Mouse (Mus musculus) gastrocnemius, postnatal 14 days (tissue): ENCODE results near the gene Ift172. TPM values are rescaled to one million over a fixed set of nuclear protein-coding genes. Genes with fewer than 3 reads are reported as not detected.
"Not testable (repeated sequence)": the region's sequence is repeated elsewhere in the genome, so short reads cannot be mapped to it uniquely, and the experiment has no call there.

Experiments
- DNase-seq: peaks from one replicate; pipeline ENCODE4 v3.0.0; 2021; ENCODE audit warnings: mixed read lengths
- intact Hi-C: fragments of 180-260 bp; cut with DNase I; formaldehyde crosslinking; loops from one replicate; pipeline ENCODE4 v1.15.1; 2025; ENCODE audit warnings: low total_unique reads
- total RNA-seq, 2 experiments: library from RNA; stranded (reverse); gene quantifications; 2 replicates each; pipeline ENCODE4 v1.2.3; 2021

The Ift172 gene
- total RNA-seq, 2 experiments from 2014 or later = 19.6 to 21.2 TPM

GRCm38 (mm10) chr5:31220448-31221303 lies 70.2 kb downstream of the Ift172 start, which contains the start of gene Ppm1g:
Ppm1g (minus strand) TSS chr5:31220687.
- DNase-seq = peak; percentile 98
- intact Hi-C loops = no loop called here

GRCm38 (mm10) chr5:31219911-31220447 lies 70.9 kb downstream of the Ift172 start:
- peak; percentile 47 for DNase-seq
- intact Hi-C loops = no loop called here

GRCm38 (mm10) chr5:31219474-31219873 lies 71.4 kb downstream of the Ift172 start:
- intact Hi-C loops = no loop called here

DNA sequence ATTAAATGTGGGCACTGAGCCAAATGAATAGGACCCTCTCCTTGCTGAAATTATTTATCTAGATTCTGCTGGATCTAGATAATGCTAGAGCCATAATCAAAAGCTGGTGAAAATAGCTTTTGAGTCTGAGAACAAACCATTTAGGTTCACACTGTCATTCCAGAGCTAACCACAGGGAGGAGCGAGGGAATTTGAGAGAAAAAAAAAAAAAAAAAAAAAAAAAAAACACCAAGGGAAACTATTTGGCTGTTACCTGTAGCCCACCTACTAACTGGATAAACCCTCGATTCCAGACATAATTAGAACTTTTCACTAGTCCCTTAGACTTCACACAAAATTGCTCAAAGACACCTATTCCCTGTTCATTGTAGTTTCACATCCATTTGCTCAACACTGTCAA lies 71.8 kb downstream of the Ift172 start:
- DNase-seq = no peak
- intact Hi-C loops = no loop called here

More at GRCm38 (mm10) chr5:31219474-31219873, 71.4 kb downstream of the Ift172 start:
- no peak for DNase-seq

GRCm38 (mm10) chr5:31218294-31218693 lies 72.6 kb downstream of the Ift172 start:
- no peak for DNase-seq
- intact Hi-C loops = no loop called here

GRCm38 (mm10) chr5:31216554-31216953 lies 74.4 kb downstream of the Ift172 start:
- intact Hi-C loops = not testable (repeated sequence)

GRCm38 (mm10) chr5:31204421-31204820 lies 86.5 kb downstream of the Ift172 start:
- no peak for DNase-seq
- intact Hi-C loops = no loop called here

More at GRCm38 (mm10) chr5:31216554-31216953, 74.4 kb downstream of the Ift172 start:
- not testable (repeated sequence) for DNase-seq

DNA sequence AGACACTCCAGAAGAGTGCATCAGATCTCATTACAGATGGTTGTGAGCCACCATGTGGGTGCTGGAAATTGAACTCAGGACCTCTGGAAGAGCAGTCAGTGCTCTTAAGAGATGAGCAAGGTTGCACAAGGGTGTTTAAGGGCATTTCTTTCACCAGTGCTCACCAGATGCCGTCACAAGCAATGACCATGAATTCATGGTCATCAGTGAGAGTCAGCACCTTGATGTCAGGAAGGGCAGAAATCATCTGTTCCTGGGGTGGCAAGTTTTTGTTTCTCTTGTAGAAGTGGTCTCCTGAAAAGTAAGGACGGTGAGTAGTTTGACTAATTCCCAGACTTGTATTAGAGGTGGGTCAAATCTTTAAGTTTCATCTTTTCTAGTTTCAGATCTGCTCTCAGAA lies 87.0 kb downstream of the Ift172 start:
- DNase-seq = no peak
- intact Hi-C loops = no loop called here

Other genes starting within 250 kb of the Ift172 start
- gene Atraid, start 242.8 kb downstream of the Ift172 start, total RNA-seq = 10 to 100 TPM; 56.7 to 63.5 TPM
- gene Slc5a6, start 242.2 kb downstream of the Ift172 start, total RNA-seq = 1 to 10 TPM; 2.5 to 2.8 TPM
- gene Cad, start 236.3 kb downstream of the Ift172 start, total RNA-seq = 10 to 100 TPM; 12.3 to 19.9 TPM
- not detected for gene Dnajc5g, start 184.8 kb downstream of the Ift172 start, total RNA-seq
- under 1 TPM in 1 of 2 experiments, not detected in 1; 0.10 TPM for gene Slc30a3, start 182.9 kb downstream of the Ift172 start, total RNA-seq
- 100 to 1,000 TPM; 190 to 215 TPM for gene Trim54, start 174.4 kb downstream of the Ift172 start, total RNA-seq
- gene Ucn, start 152.3 kb downstream of the Ift172 start, total RNA-seq = not detected
- 10 to 100 TPM; 33.9 to 37.3 TPM for gene Mpv17, start 136.9 kb downstream of the Ift172 start, total RNA-seq
- under 1 TPM; 0.25 to 0.60 TPM for gene Gm29609, start 111.2 kb downstream of the Ift172 start, total RNA-seq
- gene Gtf3c2, start 111.0 kb downstream of the Ift172 start, total RNA-seq = 10 to 100 TPM; 23.2 to 28.6 TPM
- gene Snx17, start 97.9 kb downstream of the Ift172 start, total RNA-seq = 10 to 100 TPM; 42.4 to 42.7 TPM
- 10 to 100 TPM; 44.4 to 48.7 TPM for gene Eif2b4, start 97.7 kb downstream of the Ift172 start, total RNA-seq
- gene Zfp513, start 88.8 kb downstream of the Ift172 start, total RNA-seq = 1 to 10 TPM; 7.1 TPM
- gene Ppm1g, start 70.4 kb downstream of the Ift172 start, total RNA-seq = 10 to 100 TPM; 38.0 to 39.8 TPM
- gene Nrbp1, start 50.3 kb downstream of the Ift172 start, total RNA-seq = 10 to 100 TPM; 61.1 to 63.4 TPM
- not detected for gene Gm9970, start 49.9 kb downstream of the Ift172 start, total RNA-seq
- 1 to 10 TPM in 1 of 2 experiments, under 1 TPM in 1; 0.47 to 1.9 TPM for gene Krtcap3, start 39.4 kb downstream of the Ift172 start, total RNA-seq
- 1 to 10 TPM; 3.5 to 4.9 TPM for gene Fndc4, start 5.0 kb upstream of the Ift172 start, total RNA-seq
- not detected for gene Gckr, start 6.3 kb upstream of the Ift172 start, total RNA-seq
- gene Zfp512, start 161.3 kb upstream of the Ift172 start, total RNA-seq = 10 to 100 TPM; 11.2 to 12.1 TPM
- not detected for gene 4930548H24Rik, start 194.6 kb upstream of the Ift172 start, total RNA-seq
- gene Gpn1, start 203.6 kb upstream of the Ift172 start, total RNA-seq = 10 to 100 TPM; 17.1 to 18.3 TPM
- 10 to 100 TPM; 19.6 to 20.4 TPM for gene Slc4a1ap, start 235.9 kb upstream of the Ift172 start, total RNA-seq
- gene Supt7l, start 236.7 kb upstream of the Ift172 start, total RNA-seq = 1 to 10 TPM; 9.6 to 10.0 TPM